Mouse (Mus musculus) heart, adult 2 months (tissue): ENCODE results near the gene Cmtm6. TPM values are rescaled to one million over a fixed set of nuclear protein-coding genes. Genes with fewer than 3 reads are reported as not detected.

Source experiments
- DNase-seq, 2 experiments: peaks; one replicate each; pipeline ENCODE4 v3.0.0; 2021
- H3K27ac ChIP-seq: fragments of 200-600 bp; 2 replicates; pipeline ENCODE4 v1.8.1; 2022
- H3K27me3 ChIP-seq: fragments of 200-500 bp; 2 replicates; pipeline ENCODE4 v1.6.1; 2012; ENCODE audit warnings: mild to moderate bottlenecking, low read length, inconsistent platforms, mixed read lengths; ENCODE audit not compliant: control insufficient read depth, insufficient read depth
- H3K36me3 ChIP-seq: fragments of 200-500 bp; 2 replicates; pipeline ENCODE4 v1.6.1; 2012; ENCODE audit warnings: low read length, inconsistent platforms; ENCODE audit not compliant: control insufficient read depth, insufficient read depth
- H3K4me1 ChIP-seq: fragments of 200-500 bp; 2 replicates; pipeline ENCODE4 v1.6.1; 2011; ENCODE audit warnings: low read length; ENCODE audit not compliant: control insufficient read depth, insufficient read depth
- H3K4me3 ChIP-seq: fragments of 200-600 bp; 2 replicates; pipeline ENCODE4 v1.8.1; 2022
- H3K79me2 ChIP-seq: fragments of 200-500 bp; replicated peaks from 2 replicates; pipeline ENCODE4 v1.6.1; 2012; ENCODE audit warnings: mild to moderate bottlenecking, inconsistent platforms, low read length, moderate library complexity, mixed read lengths; ENCODE audit not compliant: control insufficient read depth, insufficient read depth
- H3K9ac ChIP-seq: fragments of 200-500 bp; 2 replicates; pipeline ENCODE4 v1.6.1; 2012; ENCODE audit warnings: low read depth, mild to moderate bottlenecking, control low read depth, inconsistent platforms, low read length, mixed read lengths
- CTCF ChIP-seq: fragments of 200-600 bp; IDR thresholded peaks from 2 replicates; pipeline ENCODE4 v1.8.1; 2022; ENCODE audit warnings: antibody characterized with exemption, mild to moderate bottlenecking, moderate library complexity
- EP300 ChIP-seq: fragments of 200-500 bp; IDR thresholded peaks from 2 replicates; pipeline ENCODE4 v1.6.1; 2011; ENCODE audit warnings: low read depth, low read length, control low read depth; ENCODE audit not compliant: insufficient read depth
- POLR2A ChIP-seq: fragments of 200-500 bp; IDR thresholded peaks from 2 replicates; pipeline ENCODE4 v1.6.1; 2011; ENCODE audit warnings: mild to moderate bottlenecking, low read depth, low read length, control low read depth; ENCODE audit not compliant: insufficient read depth
- WGBS: fragments of 180-500 bp; shearing (Covaris S2); methylation state at CpG from one replicate; pipeline ENCODE4 v1.1.7; 2018; 5-methylcytosine and 5-hydroxymethylcytosine counted together
- intact Hi-C: fragments of 180-260 bp; cut with DNase I; formaldehyde crosslinking; loops from one replicate; pipeline ENCODE4 v1.15.1; 2025
- polyA plus RNA-seq: library from polyadenylated mRNA; depleted of rRNA; stranded (reverse); fragments of >200 nt; gene quantifications from 2 replicates; pipeline ENCODE4 v1.2.3, GENCODE M21; 2012
- total RNA-seq, 2 experiments: library from RNA; stranded (reverse); gene quantifications; 2 replicates each; pipeline ENCODE4 v1.2.3; 2021

The Cmtm6 gene
- total and polyA plus RNA-seq, 3 experiments = 17.9 to 25.8 (median 21.0) TPM

GRCm38 (mm10) chr9:114758272-114758671 is 27.4 kb downstream of the Cmtm6 start:
- H3K4me3 ChIP-seq = no peak overlapping the region
- H3K36me3 ChIP-seq = no peaks in the 10 kb centered on the region
- 52% methylated on average over 7 of the region's 7 CpGs for WGBS
- no peaks in the 10 kb centered on the region for H3K27me3 ChIP-seq
- intact Hi-C loops = no loop called here
- H3K9ac ChIP-seq = no peak overlapping the region
- no peak for TF ChIP-seq EP300
- H3K79me2 ChIP-seq = no peaks in the 10 kb centered on the region
- no peaks in the 10 kb centered on the region for H3K4me1 ChIP-seq
- DNase-seq = no peak
- no peak overlapping the region for H3K27ac ChIP-seq

- Histone ChIP-seq H3K27me3 (no peaks in the 10 kb centered on the region), H3K9ac (no peak overlapping the region), H3K27ac (no peak overlapping the region), H3K36me3 (no peaks in the 10 kb centered on the region), H3K4me1 (no peaks in the 10 kb centered on the region), H3K79me2 (no peaks in the 10 kb centered on the region), H3K4me3 (no peak overlapping the region)
- WGBS = 72% methylated on average over 5 of the region's 5 CpGs
- TF ChIP-seq CTCF = no peak
- intact Hi-C loops = no loop called here
- no peak for DNase-seq
Observed at GRCm38 (mm10) chr9:114758801-114759200, 27.9 kb downstream of the Cmtm6 start.

- H3K4me1 ChIP-seq = no peaks in the 10 kb centered on the region
- no peak overlapping the region for H3K9ac ChIP-seq
- 88% methylated on average over 4 of the region's 4 CpGs for WGBS
- H3K79me2 ChIP-seq = no peaks in the 10 kb centered on the region
- H3K27ac ChIP-seq = no peak overlapping the region
- no peaks in the 10 kb centered on the region for H3K27me3 ChIP-seq
- TF ChIP-seq EP300 (no peak), CTCF (no peak), POLR2A (no peak)
- no peak overlapping the region for H3K4me3 ChIP-seq
- DNase-seq = no peak
- H3K36me3 ChIP-seq = no peaks in the 10 kb centered on the region
- intact Hi-C loops = no loop called here
Observed at GRCm38 (mm10) chr9:114759886-114760285, 29.0 kb downstream of the Cmtm6 start.

- Histone ChIP-seq H3K79me2 (no peaks in the 10 kb centered on the region), H3K4me3 (no peak overlapping the region), H3K27me3 (no peaks in the 10 kb centered on the region), H3K36me3 (no peaks in the 10 kb centered on the region), H3K4me1 (no peaks in the 10 kb centered on the region), H3K27ac (no peak overlapping the region), H3K9ac (no peak overlapping the region)
- WGBS = 85% methylated on average over 5 of the region's 5 CpGs
- TF ChIP-seq EP300 (no peak), POLR2A (no peak), CTCF (no peak)
- intact Hi-C loops = no loop called here
- DNase-seq = no peak
Observed at GRCm38 (mm10) chr9:114760353-114760752, 29.4 kb downstream of the Cmtm6 start.

- no peak overlapping the region for H3K27ac ChIP-seq
- no peaks in the 10 kb centered on the region for H3K4me1 ChIP-seq
- intact Hi-C loops = no loop called here
- H3K9ac ChIP-seq = no peak overlapping the region
- TF ChIP-seq POLR2A (no peak), CTCF (no peak), EP300 (no peak)
- no peaks in the 10 kb centered on the region for H3K79me2 ChIP-seq
- no peak for DNase-seq
- no peaks in the 10 kb centered on the region for H3K36me3 ChIP-seq
- WGBS = 83% methylated on average over 11 of the region's 11 CpGs
- H3K27me3 ChIP-seq = no peaks in the 10 kb centered on the region
- no peak overlapping the region for H3K4me3 ChIP-seq
Observed at GRCm38 (mm10) chr9:114761848-114762247, 30.9 kb downstream of the Cmtm6 start.

GRCm38 (mm10) chr9:114763341-114763740 is 32.4 kb downstream of the Cmtm6 start:
- Histone ChIP-seq H3K36me3 (no peaks in the 10 kb centered on the region), H3K4me1 (no peaks in the 10 kb centered on the region)

GRCm38 (mm10) chr9:114767030-114767429 is 36.1 kb downstream of the Cmtm6 start:
- no peak for DNase-seq
- intact Hi-C loops = no loop called here
- Histone ChIP-seq H3K4me3 (no peak overlapping the region), H3K4me1 (no peaks in the 10 kb centered on the region), H3K79me2 (no peaks in the 10 kb centered on the region), H3K36me3 (no peaks in the 10 kb centered on the region), H3K27me3 (no peaks in the 10 kb centered on the region), H3K9ac (no peak overlapping the region), H3K27ac (no peak overlapping the region)
- WGBS = 78% methylated on average over 13 of the region's 13 CpGs
- TF ChIP-seq POLR2A = no peak
- no peak for TF ChIP-seq CTCF
- TF ChIP-seq EP300 = no peak

More at GRCm38 (mm10) chr9:114763341-114763740, 32.4 kb downstream of the Cmtm6 start:
- no peaks in the 10 kb centered on the region for H3K27me3 ChIP-seq
- no peak overlapping the region for H3K27ac ChIP-seq
- intact Hi-C loops = no loop called here
- H3K9ac ChIP-seq = no peak overlapping the region
- no peaks in the 10 kb centered on the region for H3K79me2 ChIP-seq
- 61% methylated on average over 13 of the region's 13 CpGs for WGBS
- peak; percentile 65 for TF ChIP-seq CTCF
- no peak for TF ChIP-seq EP300
- peak in 1 of 2 experiments; percentile 23 for DNase-seq
- no peak overlapping the region for H3K4me3 ChIP-seq
